Mouse (Mus musculus): ENCODE measurements around the gene Tbc1d16. TPM values are rescaled to one million over a fixed set of nuclear protein-coding genes. Genes with fewer than 3 reads are reported as not detected.
A peak's percentile ranks its signal among the peaks of the same experiment; 100 is the strongest.

Gene Tbc1d16
- polyA plus RNA-seq, 1 experiment from 2014 or later: 13.6 TPM

- Histone ChIP-seq H3K4me2 (ENCODE audit: low read depth, low read length) (no peak overlapping the region), H3K9ac (ENCODE audit: low read length) (no peak overlapping the region), H3K9me3 (replicated peaks; ENCODE audit: control insufficient read depth, low read length) (no peaks in the 10 kb centered on the region), H3K4me3 (replicated peaks; ENCODE audit: low read length) (no peak overlapping the region), H3K27ac (ENCODE audit: low read length) (peak overlapping the region; percentile 22; the same call in 1 of the 2 replicates), H3K4me1 (ENCODE audit: control insufficient read depth, insufficient read depth, low read length) (peaks cover 69% of the 10 kb centered on the region), H3K27me3 (ENCODE audit: control insufficient read depth, insufficient read depth, low read length) (no peaks in the 10 kb centered on the region), H3K36me3 (ENCODE audit: control insufficient read depth, insufficient read depth, low read length) (0 out of 2 replicates have a peak, but pooled peaks cover 5% of the 10 kb centered on the region)
- WGBS: 56% methylated on average over 19 of the region's 19 CpGs
- ATAC-seq (ENCODE audit: insufficient read depth, low FRiP score): no peak
Observed at GRCm38 (mm10) chr11:119213166-119213885, 15.0 kb downstream of the Tbc1d16 start.

GRCm38 (mm10) chr11:119211604-119212309, 16.5 kb downstream of the Tbc1d16 start:
- WGBS: 75% methylated on average over 21 of the region's 21 CpGs
- Histone ChIP-seq H3K4me1 (ENCODE audit: control insufficient read depth, insufficient read depth, low read length) (peaks cover 67% of the 10 kb centered on the region), H3K4me3 (replicated peaks; ENCODE audit: low read length) (no peak overlapping the region), H3K4me2 (ENCODE audit: low read depth, low read length) (no peak overlapping the region), H3K36me3 (ENCODE audit: control insufficient read depth, insufficient read depth, low read length) (peaks cover 14% of the 10 kb centered on the region), H3K27me3 (ENCODE audit: control insufficient read depth, insufficient read depth, low read length) (no peaks in the 10 kb centered on the region), H3K27ac (ENCODE audit: low read length) (no peak overlapping the region), H3K9ac (ENCODE audit: low read length) (no peak overlapping the region), H3K9me3 (replicated peaks; ENCODE audit: control insufficient read depth, low read length) (no peaks in the 10 kb centered on the region)
- ATAC-seq (ENCODE audit: insufficient read depth, low FRiP score): no peak

GRCm38 (mm10) chr11:119210321-119211100, 17.8 kb downstream of the Tbc1d16 start:
- ATAC-seq (ENCODE audit: insufficient read depth, low FRiP score): no peak
- no peaks in the 10 kb centered on the region for H3K9me3 ChIP-seq (replicated peaks; ENCODE audit: control insufficient read depth, low read length)
- peak overlapping the region; percentile 14; the same call in 1 of the 2 replicates for H3K9ac ChIP-seq (ENCODE audit: low read length)
- peaks cover 17% of the 10 kb centered on the region for H3K36me3 ChIP-seq (ENCODE audit: control insufficient read depth, insufficient read depth, low read length)
- H3K27ac ChIP-seq (ENCODE audit: low read length): peak overlapping the region; percentile 68; the same call in 1 of the 2 replicates
- H3K4me3 ChIP-seq (replicated peaks; ENCODE audit: low read length): no peak overlapping the region
- 59% methylated on average over 32 of the region's 32 CpGs for WGBS
- H3K4me2 ChIP-seq (ENCODE audit: low read depth, low read length): no peak overlapping the region
- H3K4me1 ChIP-seq (ENCODE audit: control insufficient read depth, insufficient read depth, low read length): peaks cover 55% of the 10 kb centered on the region
- H3K27me3 ChIP-seq (ENCODE audit: control insufficient read depth, insufficient read depth, low read length): no peaks in the 10 kb centered on the region

- ATAC-seq (ENCODE audit: insufficient read depth, low FRiP score): peak; percentile 63
- Histone ChIP-seq H3K27ac (ENCODE audit: low read length) (peak overlapping the region; percentile 68; the same call in 1 of the 2 replicates), H3K36me3 (ENCODE audit: control insufficient read depth, insufficient read depth, low read length) (peaks cover 17% of the 10 kb centered on the region), H3K9ac (ENCODE audit: low read length) (0 out of 2 replicates have a peak overlapping the region, but pooled peaks have one; percentile 14), H3K27me3 (ENCODE audit: control insufficient read depth, insufficient read depth, low read length) (no peaks in the 10 kb centered on the region), H3K9me3 (replicated peaks; ENCODE audit: control insufficient read depth, low read length) (no peaks in the 10 kb centered on the region), H3K4me1 (ENCODE audit: control insufficient read depth, insufficient read depth, low read length) (peaks cover 44% of the 10 kb centered on the region), H3K4me3 (replicated peaks; ENCODE audit: low read length) (no peak overlapping the region), H3K4me2 (ENCODE audit: low read depth, low read length) (no peak overlapping the region)
- 55% methylated on average over 10 of the region's 10 CpGs for WGBS
Observed at GRCm38 (mm10) chr11:119209371-119210025, 18.8 kb downstream of the Tbc1d16 start.

- no peak overlapping the region for H3K4me2 ChIP-seq (ENCODE audit: low read depth, low read length)
- H3K9ac ChIP-seq (ENCODE audit: low read length): no peak overlapping the region
- H3K27me3 ChIP-seq (ENCODE audit: control insufficient read depth, insufficient read depth, low read length): no peaks in the 10 kb centered on the region
- no peaks in the 10 kb centered on the region for H3K9me3 ChIP-seq (replicated peaks; ENCODE audit: control insufficient read depth, low read length)
- WGBS: 91% methylated on average over 20 of the region's 20 CpGs
- peaks cover 39% of the 10 kb centered on the region for H3K4me1 ChIP-seq (ENCODE audit: control insufficient read depth, insufficient read depth, low read length)
- no peak overlapping the region for H3K4me3 ChIP-seq (replicated peaks; ENCODE audit: low read length)
- ATAC-seq (ENCODE audit: insufficient read depth, low FRiP score): no peak
- H3K36me3 ChIP-seq (ENCODE audit: control insufficient read depth, insufficient read depth, low read length): peaks cover 17% of the 10 kb centered on the region
- H3K27ac ChIP-seq (ENCODE audit: low read length): 0 out of 2 replicates have a peak overlapping the region, but pooled peaks have one; percentile 1
Observed at GRCm38 (mm10) chr11:119208870-119209370, 19.4 kb downstream of the Tbc1d16 start.

GRCm38 (mm10) chr11:119207986-119208385, 20.3 kb downstream of the Tbc1d16 start:
- Histone ChIP-seq H3K36me3 (ENCODE audit: control insufficient read depth, insufficient read depth, low read length) (peaks cover 17% of the 10 kb centered on the region), H3K9ac (ENCODE audit: low read length) (no peak overlapping the region), H3K27me3 (ENCODE audit: control insufficient read depth, insufficient read depth, low read length) (no peaks in the 10 kb centered on the region), H3K4me2 (ENCODE audit: low read depth, low read length) (no peak overlapping the region), H3K4me3 (replicated peaks; ENCODE audit: low read length) (no peak overlapping the region), H3K27ac (ENCODE audit: low read length) (no peak overlapping the region), H3K9me3 (replicated peaks; ENCODE audit: control insufficient read depth, low read length) (no peaks in the 10 kb centered on the region), H3K4me1 (ENCODE audit: control insufficient read depth, insufficient read depth, low read length) (peaks cover 30% of the 10 kb centered on the region)
- no peak for ATAC-seq (ENCODE audit: insufficient read depth, low FRiP score)
- 88% methylated on average over 6 of the region's 6 CpGs for WGBS

GRCm38 (mm10) chr11:119206562-119206961, 21.7 kb downstream of the Tbc1d16 start:
- Histone ChIP-seq H3K4me1 (ENCODE audit: control insufficient read depth, insufficient read depth, low read length) (peaks cover 25% of the 10 kb centered on the region), H3K4me2 (ENCODE audit: low read depth, low read length) (no peak overlapping the region), H3K36me3 (ENCODE audit: control insufficient read depth, insufficient read depth, low read length) (peaks cover 17% of the 10 kb centered on the region), H3K27ac (ENCODE audit: low read length) (no peak overlapping the region), H3K9me3 (replicated peaks; ENCODE audit: control insufficient read depth, low read length) (no peaks in the 10 kb centered on the region), H3K27me3 (ENCODE audit: control insufficient read depth, insufficient read depth, low read length) (no peaks in the 10 kb centered on the region), H3K9ac (ENCODE audit: low read length) (no peak overlapping the region), H3K4me3 (replicated peaks; ENCODE audit: low read length) (no peak overlapping the region)
- WGBS: 31% methylated on average over 5 of the region's 5 CpGs
- no peak for ATAC-seq (ENCODE audit: insufficient read depth, low FRiP score)

GRCm38 (mm10) chr11:119205738-119206137, 22.6 kb downstream of the Tbc1d16 start:
- Histone ChIP-seq H3K27ac (ENCODE audit: low read length) (no peak overlapping the region), H3K4me3 (replicated peaks; ENCODE audit: low read length) (no peak overlapping the region), H3K36me3 (ENCODE audit: control insufficient read depth, insufficient read depth, low read length) (peaks cover 17% of the 10 kb centered on the region), H3K9me3 (replicated peaks; ENCODE audit: control insufficient read depth, low read length) (no peaks in the 10 kb centered on the region), H3K4me2 (ENCODE audit: low read depth, low read length) (no peak overlapping the region), H3K27me3 (ENCODE audit: control insufficient read depth, insufficient read depth, low read length) (no peaks in the 10 kb centered on the region), H3K4me1 (ENCODE audit: control insufficient read depth, insufficient read depth, low read length) (peaks cover 20% of the 10 kb centered on the region), H3K9ac (ENCODE audit: low read length) (no peak overlapping the region)
- no peak for ATAC-seq (ENCODE audit: insufficient read depth, low FRiP score)
- 89% methylated on average over 10 of the region's 10 CpGs for WGBS
